Mouse (Mus musculus) gastrocnemius, adult 8-10 months (tissue): ENCODE results near the gene Uap1. TPM values are rescaled to one million over a fixed set of nuclear protein-coding genes. Genes with fewer than 3 reads are reported as not detected.

Source experiments
- DNase-seq, 2 experiments: peaks; one replicate each; pipeline ENCODE4 v3.0.0; 2022; ENCODE audit warnings: low spot score in 2 of 2
- total RNA-seq, 4 experiments: library from RNA; stranded (reverse); gene quantifications; 2 replicates each; pipeline ENCODE4 v1.2.4; 2022

The Uap1 gene
- 10 to 100 TPM; 41.6 to 64.9 (median 48.9) TPM for total RNA-seq

GRCm38 (mm10) chr1:170174814-170175332, at the start of gene Uap1:
Uap1 (minus strand) TSS chr1:170174957.
- DNase-seq: peak; percentile 99

GRCm38 (mm10) chr1:170223276-170223675, 48.5 kb upstream of the Uap1 start:
- no peak for DNase-seq

GRCm38 (mm10) chr1:170220351-170220750, 45.6 kb upstream of the Uap1 start:
- no peak for DNase-seq

GRCm38 (mm10) chr1:170218091-170218884, 43.5 kb upstream of the Uap1 start:
- no peak for DNase-seq

- no peak for DNase-seq
Measured at GRCm38 (mm10) chr1:170215590-170215989, 40.8 kb upstream of the Uap1 start.

- peak; percentile 78 to 81 for DNase-seq
Measured at GRCm38 (mm10) chr1:170214757-170215522, 40.2 kb upstream of the Uap1 start, which contains the start of gene Uhmk1. Uhmk1 (minus strand) TSS chr1:170215397.

GRCm38 (mm10) chr1:170214383-170214756, 39.6 kb upstream of the Uap1 start:
- no peak for DNase-seq

GRCm38 (mm10) chr1:170213181-170213879, 38.6 kb upstream of the Uap1 start:
- DNase-seq: no peak

GRCm38 (mm10) chr1:170206395-170206794, 31.6 kb upstream of the Uap1 start:
- no peak for DNase-seq

- DNase-seq: no peak
Measured at GRCm38 (mm10) chr1:170200379-170200778, 25.6 kb upstream of the Uap1 start.

- no peak for DNase-seq
Measured at GRCm38 (mm10) chr1:170196211-170196610, 21.5 kb upstream of the Uap1 start.

GRCm38 (mm10) chr1:170191925-170192324, 17.2 kb upstream of the Uap1 start:
- DNase-seq: no peak

GRCm38 (mm10) chr1:170190225-170190624, 15.5 kb upstream of the Uap1 start:
- no peak for DNase-seq

- DNase-seq: peak; percentile 79 to 81
Measured at GRCm38 (mm10) chr1:170188601-170189000, 13.8 kb upstream of the Uap1 start.

GRCm38 (mm10) chr1:170186531-170186930, 11.8 kb upstream of the Uap1 start:
- no peak for DNase-seq

- no peak for DNase-seq
Measured at GRCm38 (mm10) chr1:170185137-170185536, 10.4 kb upstream of the Uap1 start.

GRCm38 (mm10) chr1:170182706-170183105, 7.9 kb upstream of the Uap1 start:
- DNase-seq: peak; percentile 60 to 69

- DNase-seq: no peak
Measured at GRCm38 (mm10) chr1:170176661-170177239, 2.0 kb upstream of the Uap1 start.

- no peak for DNase-seq
Measured at GRCm38 (mm10) chr1:170175848-170176247, 1.1 kb upstream of the Uap1 start.

- DNase-seq: no peak
Measured at GRCm38 (mm10) chr1:170173991-170174813, 555 bp downstream of the Uap1 start.
